ENCODE assay signal across 21 mouse cellular contexts in genomic region chr7:3239193-3239592, GRCm38 (mm10). TPM values are rescaled to one million over a fixed set of nuclear protein-coding genes. Genes with fewer than 3 reads are reported as not detected.
"Had no signal": no experiment of that assay in that cellular context is flagged by ENCODE, and none has a peak within 500 bp of the region (broad histone marks: within the 10 kb centered on the region; RNA-seq: fewer than 3 reads in every experiment).

No protein-coding gene starts in this region.

- H3K9ac ChIP-seq: intestine, embryonic 15.5 days; kidney, embryonic 15.5 days; liver, embryonic 14.5 days; midbrain, embryonic 12.5 days had no signal

- DNase-seq: kidney, adult 18-20 months; kidney, postnatal 14 days; layer of hippocampus, postnatal 36 days; lung, adult 18-20 months; right cerebral cortex, adult 18-20 months; right cerebral cortex, postnatal 4 days; spleen, adult 18-20 months; thymus, adult 2 months; thymus, postnatal 25 days had no signal

- H3K4me1 ChIP-seq: intestine, embryonic 15.5 days; kidney, embryonic 15.5 days; limb, embryonic 10.5 days; midbrain, embryonic 12.5 days had no signal

- H3K4me2 ChIP-seq: intestine, embryonic 15.5 days; kidney, embryonic 15.5 days; midbrain, embryonic 12.5 days had no signal

- H3K27ac ChIP-seq: intestine, embryonic 15.5 days; kidney, embryonic 15.5 days; limb, embryonic 10.5 days; liver, embryonic 14.5 days; midbrain, embryonic 12.5 days had no signal

- ATAC-seq: intestine, embryonic 15.5 days had no signal

- H3K27me3 ChIP-seq: intestine, embryonic 15.5 days; kidney, embryonic 15.5 days; midbrain, embryonic 12.5 days had no signal

- H3K4me3 ChIP-seq: intestine, embryonic 15.5 days; kidney, embryonic 15.5 days; limb, embryonic 10.5 days; midbrain, embryonic 12.5 days had no signal

- H3K36me3 ChIP-seq: intestine, embryonic 15.5 days; kidney, embryonic 15.5 days; limb, embryonic 10.5 days; midbrain, embryonic 12.5 days had no signal

- H3K9me3 ChIP-seq: intestine, embryonic 15.5 days; kidney, embryonic 15.5 days; limb, embryonic 10.5 days; midbrain, embryonic 12.5 days had no signal

RNA-seq across cellular contexts. Expression of gene Nlrp12, which starts 10.3 kb away (rescaled TPM):
- total RNA-seq: left cerebral cortex, adult 8-10 months; megakaryocyte-erythroid progenitor cell, adult 5-6 weeks had no signal
- polyA plus RNA-seq: intestine, embryonic 15.5 days; large intestine, adult 2 months; limb, embryonic 10.5 days; limb, embryonic 14.5 days; midbrain, embryonic 12.5 days; neural tube, embryonic 14.5 days; stomach, embryonic 14.5 days; urinary bladder, adult 2 months had no signal

RNA-seq across cellular contexts. Expression of gene Prkcg, which starts 49.8 kb away (rescaled TPM):
- total RNA-seq: megakaryocyte-erythroid progenitor cell, adult 5-6 weeks had no signal
